Mouse (Mus musculus): ENCODE data around the gene Cox5a. TPM values are rescaled to one million over a fixed set of nuclear protein-coding genes. Genes with fewer than 3 reads are reported as not detected.

The Cox5a gene
- polyA plus RNA-seq, 1 experiment from 2014 or later = 1,314 TPM

GRCm38 (mm10) chr9:57522861-57523246 lies 1.8 kb downstream of the Cox5a start:
- H3K9me3 ChIP-seq (replicated peaks; ENCODE audit: low read length) = no peaks in the 10 kb centered on the region
- no peaks in the 10 kb centered on the region for H3K36me3 ChIP-seq (ENCODE audit: insufficient read depth, low read length)
- H3K27ac ChIP-seq = no peak overlapping the region
- peak overlapping the region; percentile 93; the same call in 1 of the 2 replicates for H3K9ac ChIP-seq (ENCODE audit: low read depth, low read length)
- ATAC-seq (replicated peaks; ENCODE audit: low FRiP score, low read depth) (no peak), DNase-seq (ENCODE audit: low spot score) (no peak)
- peak overlapping the region; percentile 89; the same call in 1 of the 2 replicates for H3K4me3 ChIP-seq (replicated peaks; ENCODE audit: low read depth, low read length)
- H3K4me1 ChIP-seq (replicated peaks; ENCODE audit: insufficient read depth, low read length) = 0 out of 2 replicates have a peak, but pooled peaks cover 6% of the 10 kb centered on the region
- TF ChIP-seq CTCF (IDR thresholded peaks at IDR 0.05; ENCODE audit: low read depth) = no peak
- H3K4me2 ChIP-seq (ENCODE audit: low read length) = peak overlapping the region; percentile 62
- H3K27me3 ChIP-seq (ENCODE audit: insufficient read depth, low read length) = no peaks in the 10 kb centered on the region
- 74% methylated on average over 4 of the region's 4 CpGs for WGBS

DNA sequence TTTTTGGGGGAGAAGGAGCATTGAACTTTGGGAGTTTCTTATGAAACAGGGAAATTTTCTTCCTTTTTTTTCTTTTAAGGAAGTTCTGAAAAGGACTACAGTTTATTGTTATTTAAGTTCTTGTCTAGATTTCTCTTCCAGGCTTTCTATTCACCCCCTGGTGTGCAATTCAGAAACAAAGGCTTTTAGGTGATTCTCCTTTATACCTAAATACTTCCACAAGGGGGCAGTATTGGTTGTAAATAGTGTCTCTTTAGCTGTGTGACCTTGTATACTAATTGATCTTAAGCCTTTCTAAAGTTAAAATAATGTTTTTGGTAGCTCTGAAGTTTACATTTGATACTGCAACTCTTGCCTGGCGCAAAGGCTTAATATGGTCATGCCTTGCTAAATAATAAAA lies 2.7 kb downstream of the Cox5a start:
- no peak overlapping the region for H3K27ac ChIP-seq
- DNase-seq (ENCODE audit: low spot score) = peak; percentile 90
- H3K4me3 ChIP-seq (replicated peaks; ENCODE audit: low read depth, low read length) = no peak overlapping the region
- no peaks in the 10 kb centered on the region for H3K27me3 ChIP-seq (ENCODE audit: insufficient read depth, low read length)
- H3K36me3 ChIP-seq (ENCODE audit: insufficient read depth, low read length) = no peaks in the 10 kb centered on the region
- 82% methylated on average over 1 of the region's 1 CpGs for WGBS
- no peak overlapping the region for H3K4me2 ChIP-seq (ENCODE audit: low read length)
- no peak for ATAC-seq (replicated peaks; ENCODE audit: low FRiP score, low read depth)
- peak; percentile 73 for TF ChIP-seq CTCF (IDR thresholded peaks at IDR 0.05; ENCODE audit: low read depth)
- H3K9ac ChIP-seq (ENCODE audit: low read depth, low read length) = no peak overlapping the region
- H3K4me1 ChIP-seq (replicated peaks; ENCODE audit: insufficient read depth, low read length) = 0 out of 2 replicates have a peak, but pooled peaks cover 6% of the 10 kb centered on the region
- H3K9me3 ChIP-seq (replicated peaks; ENCODE audit: low read length) = no peaks in the 10 kb centered on the region

DNA sequence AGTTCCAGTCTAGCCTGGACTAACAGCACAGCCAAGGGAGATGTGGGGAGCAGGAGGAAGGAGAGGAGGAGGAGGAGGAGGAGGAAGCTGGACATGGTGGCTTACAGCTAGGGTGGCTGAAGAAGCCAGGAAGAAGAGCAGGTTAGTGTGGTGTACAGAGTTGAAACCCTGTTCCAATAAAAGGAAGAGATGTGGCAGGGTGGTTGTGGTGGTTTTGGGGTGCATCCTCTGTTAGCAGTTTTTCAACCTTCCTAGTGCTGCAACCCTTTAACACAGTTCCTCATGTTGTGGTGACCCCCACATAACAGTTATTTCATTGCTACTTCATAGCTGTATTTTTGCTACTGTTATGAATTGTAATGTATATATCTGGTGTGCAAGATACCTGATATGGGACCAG lies 3.4 kb downstream of the Cox5a start:
- no peaks in the 10 kb centered on the region for H3K9me3 ChIP-seq (replicated peaks; ENCODE audit: low read length)
- H3K36me3 ChIP-seq (ENCODE audit: insufficient read depth, low read length) = no peaks in the 10 kb centered on the region
- ATAC-seq (replicated peaks; ENCODE audit: low FRiP score, low read depth) (no peak), DNase-seq (ENCODE audit: low spot score) (no peak)
- no peak overlapping the region for H3K9ac ChIP-seq (ENCODE audit: low read depth, low read length)
- H3K4me1 ChIP-seq (replicated peaks; ENCODE audit: insufficient read depth, low read length) = 0 out of 2 replicates have a peak, but pooled peaks cover 6% of the 10 kb centered on the region
- no peak for TF ChIP-seq CTCF (IDR thresholded peaks at IDR 0.05; ENCODE audit: low read depth)
- no peaks in the 10 kb centered on the region for H3K27me3 ChIP-seq (ENCODE audit: insufficient read depth, low read length)
- H3K4me2 ChIP-seq (ENCODE audit: low read length) = no peak overlapping the region
- H3K4me3 ChIP-seq (replicated peaks; ENCODE audit: low read depth, low read length) = no peak overlapping the region
- no peak overlapping the region for H3K27ac ChIP-seq

DNA sequence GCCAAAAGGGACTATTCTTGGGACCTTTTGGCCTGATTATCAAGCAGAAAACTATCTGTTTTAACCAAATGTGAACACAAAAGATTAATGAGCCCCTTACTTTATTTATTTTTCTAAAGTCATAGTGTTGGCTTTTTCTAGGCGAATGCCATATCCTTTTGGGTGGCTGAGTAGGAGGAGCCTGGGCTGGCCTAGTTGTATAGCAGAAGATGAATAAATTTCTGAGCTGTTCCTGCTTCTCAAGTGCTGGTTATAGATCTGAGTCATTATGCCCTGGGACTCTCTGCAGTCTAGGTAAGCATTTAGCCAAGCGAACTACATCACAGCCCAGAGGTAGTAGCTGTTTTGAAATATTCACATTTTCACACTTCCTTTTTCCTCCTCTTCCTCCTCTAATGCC lies 4.4 kb downstream of the Cox5a start:
- no peak for ATAC-seq (replicated peaks; ENCODE audit: low FRiP score, low read depth)
- DNase-seq (ENCODE audit: low spot score) = no peak
- H3K27me3 ChIP-seq (ENCODE audit: insufficient read depth, low read length) = no peaks in the 10 kb centered on the region
- H3K27ac ChIP-seq = no peak overlapping the region
- H3K9ac ChIP-seq (ENCODE audit: low read depth, low read length) = no peak overlapping the region
- H3K9me3 ChIP-seq (replicated peaks; ENCODE audit: low read length) = no peaks in the 10 kb centered on the region
- WGBS = 54% methylated on average over 2 of the region's 2 CpGs
- H3K4me3 ChIP-seq (replicated peaks; ENCODE audit: low read depth, low read length) = no peak overlapping the region
- no peak overlapping the region for H3K4me2 ChIP-seq (ENCODE audit: low read length)
- no peaks in the 10 kb centered on the region for H3K36me3 ChIP-seq (ENCODE audit: insufficient read depth, low read length)
- H3K4me1 ChIP-seq (replicated peaks; ENCODE audit: insufficient read depth, low read length) = 0 out of 2 replicates have a peak, but pooled peaks cover 6% of the 10 kb centered on the region
- no peak for TF ChIP-seq CTCF (IDR thresholded peaks at IDR 0.05; ENCODE audit: low read depth)

GRCm38 (mm10) chr9:57526435-57526834 lies 5.4 kb downstream of the Cox5a start:
- H3K27me3 ChIP-seq (ENCODE audit: insufficient read depth, low read length) = no peaks in the 10 kb centered on the region
- no peak for DNase-seq (ENCODE audit: low spot score)
- no peak overlapping the region for H3K4me3 ChIP-seq (replicated peaks; ENCODE audit: low read depth, low read length)
- no peak for ATAC-seq (replicated peaks; ENCODE audit: low FRiP score, low read depth)
- H3K27ac ChIP-seq = no peak overlapping the region
- H3K36me3 ChIP-seq (ENCODE audit: insufficient read depth, low read length) = peaks cover 2% of the 10 kb centered on the region
- no peak for TF ChIP-seq CTCF (IDR thresholded peaks at IDR 0.05; ENCODE audit: low read depth)
- 0 out of 2 replicates have a peak, but pooled peaks cover 6% of the 10 kb centered on the region for H3K4me1 ChIP-seq (replicated peaks; ENCODE audit: insufficient read depth, low read length)
- no peak overlapping the region for H3K9ac ChIP-seq (ENCODE audit: low read depth, low read length)
- no peaks in the 10 kb centered on the region for H3K9me3 ChIP-seq (replicated peaks; ENCODE audit: low read length)
- H3K4me2 ChIP-seq (ENCODE audit: low read length) = no peak overlapping the region

- Histone ChIP-seq H3K36me3 (ENCODE audit: insufficient read depth, low read length) (peaks cover 22% of the 10 kb centered on the region), H3K9ac (ENCODE audit: low read depth, low read length) (no peak overlapping the region), H3K4me2 (ENCODE audit: low read length) (no peak overlapping the region), H3K4me1 (replicated peaks; ENCODE audit: insufficient read depth, low read length) (no peaks in the 10 kb centered on the region), H3K27me3 (ENCODE audit: insufficient read depth, low read length) (no peaks in the 10 kb centered on the region), H3K4me3 (replicated peaks; ENCODE audit: low read depth, low read length) (no peak overlapping the region), H3K9me3 (replicated peaks; ENCODE audit: low read length) (no peaks in the 10 kb centered on the region), H3K27ac (no peak overlapping the region)
- no peak for ATAC-seq (replicated peaks; ENCODE audit: low FRiP score, low read depth)
- TF ChIP-seq CTCF (IDR thresholded peaks at IDR 0.05; ENCODE audit: low read depth) = no peak
- DNase-seq (ENCODE audit: low spot score) = no peak
- 63% methylated on average over 1 of the region's 1 CpGs for WGBS
Observed at GRCm38 (mm10) chr9:57531946-57532345, 10.9 kb downstream of the Cox5a start.

DNA sequence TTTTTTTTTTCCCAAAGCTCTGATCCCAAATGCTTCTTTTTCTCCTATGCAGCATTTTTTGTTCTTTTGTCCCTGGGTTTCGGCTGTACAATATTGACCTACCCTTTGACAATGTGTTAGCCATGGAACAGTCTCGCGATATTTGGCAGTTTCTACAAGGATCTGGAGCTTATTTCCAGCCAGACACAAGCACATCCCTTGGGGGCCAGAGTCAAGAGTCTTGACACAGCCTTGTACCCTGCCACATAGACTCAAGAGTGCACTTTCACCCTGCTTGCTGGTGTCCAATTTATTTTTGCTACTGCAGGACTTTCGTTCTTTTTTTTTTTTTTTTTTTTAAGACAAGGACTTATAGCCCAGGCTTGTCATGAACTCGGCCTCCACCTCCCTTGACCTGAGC lies 15.3 kb downstream of the Cox5a start:
- WGBS = 86% methylated on average over 5 of the region's 5 CpGs
- Histone ChIP-seq H3K4me1 (replicated peaks; ENCODE audit: insufficient read depth, low read length) (peaks cover 8% of the 10 kb centered on the region; the same call in 1 of the 2 replicates), H3K4me2 (ENCODE audit: low read length) (peak overlapping the region; percentile 70; the same call in 1 of the 2 replicates), H3K4me3 (replicated peaks; ENCODE audit: low read depth, low read length) (no peak overlapping the region), H3K27ac (no peak overlapping the region), H3K9ac (ENCODE audit: low read depth, low read length) (no peak overlapping the region), H3K36me3 (ENCODE audit: insufficient read depth, low read length) (peaks cover 29% of the 10 kb centered on the region), H3K27me3 (ENCODE audit: insufficient read depth, low read length) (no peaks in the 10 kb centered on the region), H3K9me3 (replicated peaks; ENCODE audit: low read length) (no peaks in the 10 kb centered on the region)
- no peak for TF ChIP-seq CTCF (IDR thresholded peaks at IDR 0.05; ENCODE audit: low read depth)
- DNase-seq (ENCODE audit: low spot score) = no peak
- no peak for ATAC-seq (replicated peaks; ENCODE audit: low FRiP score, low read depth)
